Comparison of ENCODE assay signal across 8 mouse cellular contexts in the genomic region with DNA sequence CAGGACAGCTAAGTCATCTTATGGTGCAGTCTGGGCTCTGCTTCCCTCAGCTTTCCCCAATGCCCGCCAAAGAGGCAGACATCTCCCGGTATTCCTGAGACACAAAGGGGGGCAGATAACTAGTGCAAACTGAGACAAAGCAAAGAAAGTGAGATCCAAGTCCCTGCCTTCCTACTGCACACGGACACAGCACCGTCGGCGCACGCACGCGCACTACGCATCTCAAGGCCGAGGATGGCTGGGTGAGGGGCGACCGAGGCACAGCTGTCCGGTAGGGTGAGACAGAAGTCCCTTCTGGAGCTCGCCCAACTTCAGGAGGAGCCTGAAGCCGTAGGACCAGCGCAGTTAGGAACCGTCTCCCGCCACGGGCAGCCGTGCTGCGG. TPM values are rescaled to one million over a fixed set of nuclear protein-coding genes. Genes with fewer than 3 reads are reported as not detected.
DNase-seq lines count a peak whose midpoint lies in the region; ATAC-seq lines count a peak whose summit lies in the region.

No protein-coding gene starts in this region.

- ATAC-seq in hindbrain, embryonic 12.5 days (ENCODE audit: low FRiP score) = peak; percentile 91

- peak overlapping the region; percentile 92 for H3K4me2 ChIP-seq in hindbrain, embryonic 12.5 days (replicated peaks)

- H3K4me1 ChIP-seq in hindbrain, embryonic 12.5 days = peaks cover 22% of the 10 kb centered on the region

- peak overlapping the region; percentile 89 for H3K9ac ChIP-seq in hindbrain, embryonic 12.5 days

- peaks cover 21% of the 10 kb centered on the region for H3K79me2 ChIP-seq in macrophage (ENCODE audit: inconsistent target)

- DNase-seq in gastrocnemius, adult 18-20 months (ENCODE audit: low spot score) = peak; percentile 46
- no peak for DNase-seq in gastrocnemius, postnatal 25 days
- peak; percentile 26 to 35 for DNase-seq in adrenal gland, postnatal 4 days (ENCODE audit: low spot score in 2 of 2)
- DNase-seq in fibroblast of lung, adult 2 months (ENCODE audit: low read depth) = peak; percentile 22
- DNase-seq in left cerebral cortex, adult 9 months (ENCODE audit: low spot score in 2 of 2) = peak; percentile 36 to 65
- peak; percentile 72 for DNase-seq in right cerebral cortex, postnatal 14 days

- no peaks in the 10 kb centered on the region for H3K9me3 ChIP-seq in hindbrain, embryonic 12.5 days (replicated peaks)

- peak overlapping the region; percentile 83 for H3K4me3 ChIP-seq in hindbrain, embryonic 12.5 days
- H3K4me3 ChIP-seq in macrophage (ENCODE audit: inconsistent target) = peak overlapping the region; percentile 71

- WGBS in hindbrain, embryonic 12.5 days = 0% methylated on average over 20 of the region's 22 CpGs
- WGBS in macrophage (ENCODE audit: missing documents) = under 1% methylated on average over 22 of the region's 22 CpGs

- no peaks in the 10 kb centered on the region for H3K27me3 ChIP-seq in hindbrain, embryonic 12.5 days

- H3K36me3 ChIP-seq in hindbrain, embryonic 12.5 days = peaks cover 31% of the 10 kb centered on the region
- peaks cover 23% of the 10 kb centered on the region; the same call in 1 of the 2 replicates for H3K36me3 ChIP-seq in macrophage (ENCODE audit: inconsistent target)

- H3K27ac ChIP-seq in hindbrain, embryonic 12.5 days = peak overlapping the region; percentile 97
- H3K27ac ChIP-seq in macrophage = peak overlapping the region; percentile 22; the same call in 1 of the 2 replicates

RNA-seq across cellular contexts. Expression of a gene that starts 0.5 kb away (rescaled TPM):
- total RNA-seq in gastrocnemius, adult 18-20 months (2021) = 10 to 100 TPM; 33.8 to 37.5 TPM
- 10 to 100 TPM; 31.7 to 41.4 TPM for total RNA-seq in gastrocnemius, postnatal 25 days (2021)
- 10 to 100 TPM; 35.8 to 43.4 TPM for total RNA-seq in adrenal gland, postnatal 4 days (2021)
- 143 and 149 TPM in 2 replicates for polyA plus RNA-seq in hindbrain, embryonic 12.5 days (2016; fragmentation: Nextera tagmentation; extraction: Ambion mirVana)
- total RNA-seq in macrophage (2018; cell fraction: chromatin; rRNA removed) = 10 to 100 TPM; 23.6 to 62.1 (median 36.3) TPM
- total RNA-seq in macrophage (2018; cell fraction: cytosol; rRNA removed) = 10 to 100 TPM in 23 of 26 experiments, 1 to 10 TPM in 3; 9.5 to 17.0 (median 12.9) TPM
- total RNA-seq in macrophage (2018; cell fraction: nucleus; rRNA removed) = 10 to 100 TPM; 15.8 to 41.9 (median 26.0) TPM
- polyA plus RNA-seq in macrophage (2018) = 12.5 to 17.1 TPM (median 16.3 TPM) in 3 replicates

RNA-seq across cellular contexts. Expression of a gene that starts 23.6 kb away (rescaled TPM):
- total RNA-seq in gastrocnemius, adult 18-20 months (2021) = not detected
- total RNA-seq in gastrocnemius, postnatal 25 days (2021) = not detected
- total RNA-seq in adrenal gland, postnatal 4 days (2021) = not detected
- polyA plus RNA-seq in hindbrain, embryonic 12.5 days (2016; fragmentation: Nextera tagmentation; extraction: Ambion mirVana) = not detected in 2 replicates
- total RNA-seq in macrophage (2018; cell fraction: chromatin; rRNA removed) = 1 to 10 TPM in 13 of 26 experiments, under 1 TPM in 7, not detected in 6; 0.59 to 3.5 (median 1.2) TPM
- total RNA-seq in macrophage (2018; cell fraction: cytosol; rRNA removed) = under 1 TPM in 1 of 26 experiments, not detected in 25; 0.33 TPM
- total RNA-seq in macrophage (2018; cell fraction: nucleus; rRNA removed) = 1 to 10 TPM in 5 of 26 experiments, under 1 TPM in 10, not detected in 11; 0.39 to 1.6 (median 0.84) TPM
- not detected in 3 replicates for polyA plus RNA-seq in macrophage (2018)
